Mouse (Mus musculus): ENCODE data around the gene Macrod2. TPM values are rescaled to one million over a fixed set of nuclear protein-coding genes. Genes with fewer than 3 reads are reported as not detected.
A peak's percentile ranks its signal among the peaks of the same experiment; 100 is the strongest.

Gene Macrod2
- polyA plus RNA-seq, 1 experiment from 2014 or later, result 26.5 TPM

GRCm38 (mm10) chr2:141312136-141312948 lies 917.2 kb downstream of the Macrod2 start:
- H3K4me1 ChIP-seq, result peaks cover 15% of the 10 kb centered on the region; the same call in 1 of the 2 replicates
- DNase-seq (ENCODE audit: low spot score), result peak; percentile 74
- H3K36me3 ChIP-seq, result no peaks in the 10 kb centered on the region
- H3K4me3 ChIP-seq, result no peak overlapping the region
- WGBS, result 32% methylated on average over 10 of the region's 10 CpGs
- no peak overlapping the region for H3K27ac ChIP-seq
- no peaks in the 10 kb centered on the region for H3K27me3 ChIP-seq (ENCODE audit: insufficient read depth, poor library complexity, severe bottlenecking)
- H3K9me3 ChIP-seq, result no peaks in the 10 kb centered on the region

- 81% methylated on average over 3 of the region's 3 CpGs for WGBS
- no peak for DNase-seq (ENCODE audit: low spot score)
- H3K36me3 ChIP-seq, result no peaks in the 10 kb centered on the region
Observed at GRCm38 (mm10) chr2:141315349-141315748, 920.2 kb downstream of the Macrod2 start.

GRCm38 (mm10) chr2:141323956-141324460 lies 928.9 kb downstream of the Macrod2 start:
- Histone ChIP-seq H3K27ac (no peak overlapping the region), H3K9me3 (no peaks in the 10 kb centered on the region), H3K27me3 (ENCODE audit: insufficient read depth, poor library complexity, severe bottlenecking) (no peaks in the 10 kb centered on the region), H3K4me3 (no peak overlapping the region), H3K4me1 (peaks cover 9% of the 10 kb centered on the region), H3K36me3 (no peaks in the 10 kb centered on the region)
- 90% methylated on average over 7 of the region's 7 CpGs for WGBS
- no peak for DNase-seq (ENCODE audit: low spot score)

More at GRCm38 (mm10) chr2:141315349-141315748, 920.2 kb downstream of the Macrod2 start:
- Histone ChIP-seq H3K9me3 (no peaks in the 10 kb centered on the region), H3K27me3 (ENCODE audit: insufficient read depth, poor library complexity, severe bottlenecking) (no peaks in the 10 kb centered on the region), H3K4me3 (no peak overlapping the region), H3K4me1 (peaks cover 13% of the 10 kb centered on the region; the same call in 1 of the 2 replicates), H3K27ac (no peak overlapping the region)

GRCm38 (mm10) chr2:141327296-141327695 lies 932.2 kb downstream of the Macrod2 start:
- 69% methylated on average over 6 of the region's 6 CpGs for WGBS
- no peaks in the 10 kb centered on the region for H3K9me3 ChIP-seq
- DNase-seq (ENCODE audit: low spot score), result no peak

GRCm38 (mm10) chr2:141337708-141338107 lies 942.6 kb downstream of the Macrod2 start:
- no peaks in the 10 kb centered on the region for H3K27me3 ChIP-seq (ENCODE audit: insufficient read depth, poor library complexity, severe bottlenecking)
- H3K9me3 ChIP-seq, result no peaks in the 10 kb centered on the region
- H3K36me3 ChIP-seq, result no peaks in the 10 kb centered on the region
- H3K4me3 ChIP-seq, result no peak overlapping the region
- no peak for DNase-seq (ENCODE audit: low spot score)
- no peaks in the 10 kb centered on the region for H3K4me1 ChIP-seq
- WGBS, result 54% methylated on average over 3 of the region's 3 CpGs
- no peak overlapping the region for H3K27ac ChIP-seq

More at GRCm38 (mm10) chr2:141327296-141327695, 932.2 kb downstream of the Macrod2 start:
- H3K4me1 ChIP-seq, result peaks cover 9% of the 10 kb centered on the region
- H3K4me3 ChIP-seq, result no peak overlapping the region
- H3K36me3 ChIP-seq, result no peaks in the 10 kb centered on the region
- no peaks in the 10 kb centered on the region for H3K27me3 ChIP-seq (ENCODE audit: insufficient read depth, poor library complexity, severe bottlenecking)
- H3K27ac ChIP-seq, result no peak overlapping the region

GRCm38 (mm10) chr2:141343988-141344535 lies 949.0 kb downstream of the Macrod2 start:
- H3K4me3 ChIP-seq, result no peak overlapping the region
- no peaks in the 10 kb centered on the region for H3K36me3 ChIP-seq
- DNase-seq (ENCODE audit: low spot score), result no peak
- no peak overlapping the region for H3K27ac ChIP-seq
- WGBS, result 71% methylated on average over 10 of the region's 10 CpGs
- no peaks in the 10 kb centered on the region for H3K4me1 ChIP-seq
- no peaks in the 10 kb centered on the region for H3K9me3 ChIP-seq
- no peaks in the 10 kb centered on the region for H3K27me3 ChIP-seq (ENCODE audit: insufficient read depth, poor library complexity, severe bottlenecking)

- Histone ChIP-seq H3K27me3 (ENCODE audit: insufficient read depth, poor library complexity, severe bottlenecking) (no peaks in the 10 kb centered on the region), H3K36me3 (no peaks in the 10 kb centered on the region), H3K4me3 (no peak overlapping the region), H3K4me1 (no peaks in the 10 kb centered on the region), H3K27ac (no peak overlapping the region), H3K9me3 (no peaks in the 10 kb centered on the region)
- 69% methylated on average over 2 of the region's 2 CpGs for WGBS
- no peak for DNase-seq (ENCODE audit: low spot score)
Observed at GRCm38 (mm10) chr2:141352623-141353022, 957.5 kb downstream of the Macrod2 start.

- DNase-seq (ENCODE audit: low spot score), result no peak
- no peaks in the 10 kb centered on the region for H3K36me3 ChIP-seq
- no peaks in the 10 kb centered on the region for H3K9me3 ChIP-seq
- WGBS, result 82% methylated on average over 2 of the region's 2 CpGs
- no peaks in the 10 kb centered on the region for H3K27me3 ChIP-seq (ENCODE audit: insufficient read depth, poor library complexity, severe bottlenecking)
- H3K27ac ChIP-seq, result no peak overlapping the region
- H3K4me3 ChIP-seq, result no peak overlapping the region
- no peaks in the 10 kb centered on the region for H3K4me1 ChIP-seq
Observed at GRCm38 (mm10) chr2:141388632-141389031, 993.5 kb downstream of the Macrod2 start.

GRCm38 (mm10) chr2:141391229-141391628 lies 996.1 kb downstream of the Macrod2 start:
- no peaks in the 10 kb centered on the region for H3K27me3 ChIP-seq (ENCODE audit: insufficient read depth, poor library complexity, severe bottlenecking)
- H3K27ac ChIP-seq, result no peak overlapping the region
- H3K36me3 ChIP-seq, result no peaks in the 10 kb centered on the region
- no peak overlapping the region for H3K4me3 ChIP-seq
- H3K4me1 ChIP-seq, result no peaks in the 10 kb centered on the region
- 73% methylated on average over 4 of the region's 4 CpGs for WGBS
- DNase-seq (ENCODE audit: low spot score), result no peak
- no peaks in the 10 kb centered on the region for H3K9me3 ChIP-seq

- 40% methylated on average over 1 of the region's 1 CpGs for WGBS
- no peaks in the 10 kb centered on the region for H3K36me3 ChIP-seq
- no peak overlapping the region for H3K27ac ChIP-seq
- H3K4me1 ChIP-seq, result no peaks in the 10 kb centered on the region
- H3K4me3 ChIP-seq, result no peak overlapping the region
- no peaks in the 10 kb centered on the region for H3K9me3 ChIP-seq
- no peaks in the 10 kb centered on the region for H3K27me3 ChIP-seq (ENCODE audit: insufficient read depth, poor library complexity, severe bottlenecking)
- no peak for DNase-seq (ENCODE audit: low spot score)
Observed at GRCm38 (mm10) chr2:141394806-141395205, 999.7 kb downstream of the Macrod2 start.

GRCm38 (mm10) chr2:141408766-141409165 lies 1013.7 kb downstream of the Macrod2 start:
- Histone ChIP-seq H3K9me3 (no peaks in the 10 kb centered on the region), H3K4me3 (no peak overlapping the region)
- WGBS, result 18% methylated on average over 2 of the region's 2 CpGs

GRCm38 (mm10) chr2:141416436-141416835 lies 1021.3 kb downstream of the Macrod2 start:
- DNase-seq (ENCODE audit: low spot score), result no peak
- no peaks in the 10 kb centered on the region for H3K9me3 ChIP-seq

More at GRCm38 (mm10) chr2:141408766-141409165, 1013.7 kb downstream of the Macrod2 start:
- Histone ChIP-seq H3K4me1 (no peaks in the 10 kb centered on the region), H3K27me3 (ENCODE audit: insufficient read depth, poor library complexity, severe bottlenecking) (no peaks in the 10 kb centered on the region), H3K36me3 (no peaks in the 10 kb centered on the region), H3K27ac (no peak overlapping the region)
- no peak for DNase-seq (ENCODE audit: low spot score)

GRCm38 (mm10) chr2:141416855-141417544 lies 1021.9 kb downstream of the Macrod2 start:
- Histone ChIP-seq H3K27ac (no peak overlapping the region), H3K9me3 (no peaks in the 10 kb centered on the region), H3K4me1 (no peaks in the 10 kb centered on the region), H3K36me3 (no peaks in the 10 kb centered on the region), H3K27me3 (ENCODE audit: insufficient read depth, poor library complexity, severe bottlenecking) (no peaks in the 10 kb centered on the region), H3K4me3 (no peak overlapping the region)
- no peak for DNase-seq (ENCODE audit: low spot score)
- 60% methylated on average over 8 of the region's 8 CpGs for WGBS

More at GRCm38 (mm10) chr2:141416436-141416835, 1021.3 kb downstream of the Macrod2 start:
- Histone ChIP-seq H3K36me3 (no peaks in the 10 kb centered on the region), H3K4me3 (no peak overlapping the region), H3K27ac (no peak overlapping the region), H3K4me1 (no peaks in the 10 kb centered on the region), H3K27me3 (ENCODE audit: insufficient read depth, poor library complexity, severe bottlenecking) (no peaks in the 10 kb centered on the region)

Data from heart, embryonic 10.5 days (tissue).